Mouse (Mus musculus): ENCODE results near the gene Gm4952.
"Not testable (repeated sequence)": the region's sequence is repeated elsewhere in the genome, so short reads cannot be mapped to it uniquely, and the experiment has no call there.

Gm4952 gene

DNA sequence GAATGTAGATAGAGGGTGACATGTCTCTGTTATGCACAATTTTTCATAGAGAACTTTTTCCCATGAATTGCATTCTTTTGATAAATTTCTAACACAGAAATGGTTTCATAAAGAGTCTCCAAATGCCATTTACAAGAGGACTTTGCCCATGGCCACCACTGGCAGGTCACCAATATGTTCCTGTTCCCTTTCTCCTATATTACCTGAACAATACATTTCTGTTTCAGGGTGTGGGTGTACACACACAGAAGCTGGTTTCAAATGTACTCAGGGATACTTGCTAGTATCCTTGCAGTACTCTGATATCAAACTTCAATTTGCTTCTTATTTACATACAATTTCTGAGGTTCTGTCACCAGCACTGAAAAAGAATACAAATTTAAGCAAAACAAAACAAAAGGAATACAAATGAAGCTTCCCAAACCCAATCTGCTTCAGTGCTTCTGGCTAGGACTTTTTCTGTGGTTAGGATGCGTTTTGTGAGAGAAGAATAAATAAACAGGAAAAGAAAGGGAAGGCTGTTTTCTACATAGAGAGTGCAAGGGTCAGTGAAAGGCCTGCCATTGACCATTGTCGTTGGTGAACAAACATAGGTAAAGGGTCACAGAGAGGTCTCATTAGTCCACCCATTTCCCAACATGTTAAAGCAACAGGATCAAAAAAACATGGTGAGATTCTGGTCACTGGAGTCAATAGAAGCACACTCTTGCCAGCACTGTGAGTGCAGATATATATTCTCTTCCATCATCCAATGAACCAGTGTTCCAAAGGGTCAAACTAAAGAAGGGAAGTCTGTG, 1.1 kb downstream of the Gm4952 start:
- DNase-seq (ENCODE audit: low spot score), result no peak

DNA sequence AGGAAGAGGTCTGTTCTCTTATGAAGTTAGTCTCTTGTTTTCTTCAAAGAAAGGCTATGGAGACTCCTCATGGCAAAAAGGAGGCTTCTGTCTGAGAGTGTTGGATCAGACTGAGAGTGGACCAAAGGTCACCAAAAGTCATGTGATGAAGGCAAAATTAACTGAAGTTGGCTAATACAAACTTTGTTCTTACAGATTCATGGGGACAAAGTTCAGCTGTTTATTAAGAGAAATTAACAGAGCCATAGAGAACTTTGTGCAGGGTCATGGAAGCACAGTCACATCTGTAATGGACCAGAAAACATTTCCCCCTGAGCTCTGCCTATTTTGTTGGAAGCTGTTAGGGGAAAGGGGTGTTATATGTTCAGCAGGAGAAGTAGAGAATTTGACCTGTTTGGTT, 8.6 kb downstream of the Gm4952 start:
- no peak for DNase-seq (ENCODE audit: low spot score)

DNA sequence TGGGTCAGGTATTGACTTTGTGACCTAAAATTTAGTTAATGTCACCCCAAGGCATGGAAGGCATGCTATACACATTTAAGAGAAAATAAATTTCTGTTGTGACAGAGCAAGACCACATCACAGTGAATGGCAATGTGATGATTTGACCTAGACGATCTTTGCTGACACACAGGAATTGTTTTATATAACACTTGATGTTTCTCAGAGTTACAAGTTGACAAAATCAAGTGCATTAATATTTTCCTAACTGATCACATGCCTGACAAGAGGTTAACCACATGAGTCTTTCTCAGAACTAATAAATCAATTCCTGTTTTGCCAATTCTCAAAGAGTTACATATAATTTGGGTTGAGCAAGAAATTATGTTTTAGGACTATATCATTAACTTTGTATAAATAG, 13.9 kb downstream of the Gm4952 start:
- no peak for DNase-seq (ENCODE audit: low spot score)

DNA sequence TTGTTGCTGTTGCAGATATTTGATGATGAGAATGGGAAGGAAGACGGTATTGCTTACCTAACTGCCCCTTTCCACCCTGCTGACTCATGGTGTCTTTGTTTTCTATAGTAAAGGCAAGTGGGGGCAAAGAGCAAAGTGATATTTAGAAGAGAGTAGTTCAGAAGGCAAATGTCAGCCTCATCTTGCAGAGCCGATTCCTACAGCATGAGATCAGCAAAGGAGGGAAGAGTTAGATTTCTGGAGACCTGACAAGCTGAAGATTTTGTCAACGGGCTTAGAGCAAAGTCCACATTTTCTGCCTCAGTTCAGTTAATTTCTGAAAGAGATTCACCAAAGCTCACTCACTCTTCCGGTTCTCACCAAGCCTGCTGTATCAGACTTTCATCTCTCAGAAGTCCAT, 33.4 kb downstream of the Gm4952 start, which contains the start of gene Glyat:
Gene Glyat, plus strand, starts transcription at position 133 of the 400 bp plus-strand sequence.
- DNase-seq (ENCODE audit: low spot score), result no peak

DNA sequence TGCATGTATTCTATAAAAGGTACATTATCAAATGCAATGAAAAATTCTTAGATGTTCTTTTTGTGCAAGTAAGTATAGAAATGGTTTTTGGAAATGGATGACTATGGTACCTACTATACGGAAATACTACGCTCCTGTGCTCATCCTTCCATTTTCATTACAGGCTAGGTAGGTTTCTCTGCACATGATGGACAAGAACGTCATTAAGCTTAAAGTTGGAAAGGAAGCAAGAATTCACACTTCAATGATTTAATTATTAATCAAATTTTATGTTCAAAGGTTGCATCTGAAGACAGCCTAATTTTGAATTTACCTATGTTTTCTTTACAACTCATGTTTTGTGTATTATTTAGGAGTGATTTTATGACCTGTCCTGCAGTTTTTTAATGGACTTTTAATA, 34.5 kb downstream of the Gm4952 start:
- no peak for DNase-seq (ENCODE audit: low spot score)

DNA sequence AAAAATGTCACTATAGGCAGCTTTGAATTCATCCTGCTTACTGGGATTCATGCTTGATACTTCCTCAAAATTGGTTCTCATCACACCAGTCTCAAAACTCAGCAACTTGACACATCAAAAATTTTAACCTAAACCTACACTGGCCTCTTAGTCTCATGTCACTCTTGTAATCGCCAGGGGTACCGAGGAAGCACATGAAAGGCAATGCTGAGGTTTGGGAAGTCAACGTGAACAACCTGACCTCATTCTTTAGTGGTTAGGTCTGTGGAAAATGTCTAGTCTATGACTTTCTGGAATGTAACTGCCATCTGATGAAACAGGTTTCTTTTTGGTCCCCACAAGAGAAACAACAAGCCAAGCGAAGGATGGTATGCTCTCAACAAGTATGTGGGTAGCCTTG, 35.2 kb downstream of the Gm4952 start:
- DNase-seq (ENCODE audit: low spot score), result no peak

DNA sequence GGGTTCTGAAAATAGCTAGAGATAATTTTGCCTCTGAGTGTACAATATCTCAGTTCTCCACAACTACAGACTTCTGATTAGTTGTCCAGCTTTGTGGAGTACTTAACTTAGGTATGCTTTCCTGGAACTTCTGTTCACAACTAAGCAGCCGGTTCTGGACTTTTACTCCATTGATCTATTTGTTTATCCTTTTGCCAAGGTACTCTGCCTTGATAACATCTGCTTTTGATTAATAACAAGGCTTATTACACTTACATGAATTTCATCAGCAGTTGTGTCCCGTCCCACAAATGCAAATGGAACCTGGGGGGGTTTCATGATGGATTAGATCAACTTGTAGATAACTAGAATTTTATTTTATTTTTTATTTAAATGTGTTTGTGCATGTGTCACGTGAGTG, 37.1 kb downstream of the Gm4952 start:
- DNase-seq (ENCODE audit: low spot score), result no peak

DNA sequence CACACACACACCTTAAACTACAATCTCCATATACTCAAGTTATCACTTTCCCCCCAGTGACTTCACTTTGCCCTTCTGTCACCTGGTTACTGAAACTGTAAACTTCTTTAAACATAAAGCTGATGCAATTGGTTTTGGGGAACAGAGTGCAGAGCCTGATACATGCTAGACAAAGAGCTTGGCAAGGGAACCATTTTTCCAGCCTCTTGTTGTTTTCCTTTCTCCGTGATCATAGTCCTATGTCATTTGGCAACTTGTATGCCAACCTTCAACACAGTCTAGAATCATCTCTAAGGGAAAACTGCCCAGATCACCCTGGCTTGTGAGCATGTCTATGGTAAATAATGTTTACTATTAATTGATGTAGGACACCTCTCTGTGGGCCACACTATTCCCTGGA, 38.3 kb downstream of the Gm4952 start:
- no peak for DNase-seq (ENCODE audit: low spot score)

DNA sequence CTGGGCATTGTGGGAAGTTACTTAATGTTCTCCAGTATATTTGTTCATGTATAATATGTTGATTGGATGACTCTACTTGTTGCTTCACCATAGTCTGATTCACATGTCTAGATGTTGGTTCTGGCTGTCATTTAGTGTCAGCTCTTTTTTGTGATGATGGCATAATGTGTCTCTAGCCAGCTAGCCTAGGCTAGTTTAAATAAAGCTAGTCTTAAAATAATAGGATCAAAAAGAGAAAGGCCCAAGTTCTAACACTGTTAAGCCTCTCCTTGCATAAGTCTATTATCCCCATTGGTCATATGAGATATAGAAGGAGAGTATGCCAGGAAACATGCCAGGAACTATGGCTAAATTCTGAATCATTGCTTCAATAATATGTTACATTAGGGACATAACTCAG, 49.7 kb downstream of the Gm4952 start:
- DNase-seq (ENCODE audit: low spot score), result no peak

DNA sequence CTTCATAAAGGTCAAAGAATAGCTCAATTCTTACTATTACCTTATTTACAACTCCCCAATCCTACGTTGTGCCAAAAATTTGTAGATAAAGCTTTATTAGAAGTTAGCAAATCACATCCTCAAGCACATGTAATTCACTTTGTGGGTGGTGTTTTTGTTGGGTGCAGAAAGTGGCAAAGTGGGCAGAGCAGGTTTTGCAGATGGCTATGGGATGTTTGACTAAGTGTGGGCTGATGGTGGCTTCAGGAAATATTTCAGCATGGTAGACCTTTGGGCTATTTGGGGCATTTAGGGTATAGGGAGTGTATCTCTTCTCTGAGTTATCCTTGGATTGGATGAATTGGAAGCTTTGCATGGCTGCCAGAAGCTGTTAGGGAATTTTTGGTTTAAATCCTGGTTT, 66.4 kb downstream of the Gm4952 start:
- DNase-seq (ENCODE audit: low spot score), result no peak

DNA sequence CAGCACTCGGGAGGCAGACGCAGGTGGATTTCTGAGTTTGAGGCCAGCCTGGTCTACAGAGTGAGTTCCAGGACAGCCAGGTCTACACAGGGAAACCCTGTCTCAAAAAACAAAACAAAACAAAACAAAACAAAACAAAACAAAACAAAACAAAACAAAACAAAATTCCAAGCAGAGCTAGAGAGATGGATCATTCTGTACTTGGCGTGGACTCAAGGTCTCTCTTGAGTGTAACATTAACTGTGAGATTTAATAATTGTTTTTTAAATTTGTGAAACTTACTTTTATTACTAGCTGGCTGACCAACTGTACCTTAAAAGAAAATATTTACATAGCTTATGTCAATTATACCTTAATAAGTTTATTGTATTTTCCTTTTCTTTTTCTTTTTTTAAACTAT, 68.8 kb downstream of the Gm4952 start:
- not testable (repeated sequence) for DNase-seq (ENCODE audit: low spot score)

DNA sequence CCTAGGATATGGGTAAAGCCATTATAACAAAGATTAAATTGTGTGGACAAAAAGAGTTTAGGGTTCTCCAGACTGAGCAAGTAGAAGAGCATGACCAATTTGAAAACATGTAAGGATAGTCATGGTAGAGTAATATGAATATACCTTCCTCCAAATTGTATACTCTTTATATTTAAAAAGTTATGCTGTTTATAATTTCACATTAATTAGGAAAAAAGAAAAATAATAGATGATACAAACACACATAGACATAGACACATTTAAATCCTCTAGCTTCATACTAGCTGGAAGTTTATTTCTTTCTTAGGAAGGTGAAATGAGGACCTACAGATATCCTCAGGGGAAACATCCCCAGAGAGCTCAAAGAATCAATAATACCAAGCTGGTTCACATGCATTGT, 70.4 kb downstream of the Gm4952 start, which contains the start of gene Olfr1442:
Gene Olfr1442, plus strand, starts transcription at position 301 of the 400 bp plus-strand sequence.
- DNase-seq (ENCODE audit: low spot score), result no peak

DNA sequence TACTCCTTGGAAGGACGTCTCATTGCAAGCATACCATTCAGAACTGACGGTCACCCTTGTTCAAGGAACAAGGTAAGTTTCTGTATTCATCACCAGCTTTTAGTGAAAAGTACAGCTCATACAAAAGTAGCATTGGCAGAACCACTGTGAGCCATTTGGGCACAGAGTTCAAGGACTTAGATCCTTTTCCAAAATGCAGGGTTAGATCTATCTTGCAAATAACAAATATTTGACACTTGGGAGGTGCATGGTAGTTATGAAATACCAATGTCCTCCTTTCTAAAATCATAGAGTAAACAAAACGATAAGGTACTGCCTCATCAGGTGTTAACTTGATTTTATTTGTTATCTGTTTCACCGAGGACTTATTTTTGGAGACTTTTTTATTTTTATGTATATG, 71.3 kb downstream of the Gm4952 start:
- no peak for DNase-seq (ENCODE audit: low spot score)

DNA sequence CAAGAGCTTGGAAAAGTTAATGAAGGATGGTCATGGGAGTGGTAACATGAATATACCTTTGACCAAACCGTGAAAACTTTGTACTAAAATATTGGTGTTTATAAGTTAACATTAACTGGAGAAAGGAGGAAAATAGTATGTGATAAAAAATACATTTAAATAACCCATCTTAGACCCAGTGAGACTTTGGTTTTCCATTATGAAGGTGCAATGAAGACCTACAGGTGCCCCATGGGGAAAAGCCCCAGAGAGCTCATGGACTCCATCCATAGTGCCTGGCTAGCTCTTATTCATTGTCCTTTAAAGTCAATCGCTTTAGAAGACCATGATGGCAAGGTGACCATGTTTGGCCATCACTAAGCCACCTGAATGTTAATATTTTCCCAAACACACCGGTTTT, 78.0 kb downstream of the Gm4952 start, which contains the start of gene Olfr1443:
Gene Olfr1443, plus strand, starts transcription at position 301 of the 400 bp plus-strand sequence.
- no peak for DNase-seq (ENCODE audit: low spot score)
